Mouse (Mus musculus) granulocyte monocyte progenitor cell, adult 5-6 weeks (primary cell): Measurements from ENCODE around the gene Ubtd1. TPM values are rescaled to one million over a fixed set of nuclear protein-coding genes. Genes with fewer than 3 reads are reported as not detected.
"Not testable (repeated sequence)": the region's sequence is repeated elsewhere in the genome, so short reads cannot be mapped to it uniquely, and the experiment has no call there.

ENCODE experiments used
- ATAC-seq: replicated peaks from 2 replicates; pipeline ENCODE4 v1.8.0; 2016; ENCODE audit warnings: mild to moderate bottlenecking, moderate TSS enrichment, inconsistent platforms; ENCODE audit not compliant: poor library complexity, severe bottlenecking
- total RNA-seq, 2 experiments: library from RNA; stranded (forward) in 1 of 2; stranded (reverse) in 1 of 2; fragments of 200-712, 200-1000 nt in 1 of 2; fragments of >200 nt in 1 of 2; fragmentation: Nextera tagmentation in 1 of 2; gene quantifications; 2 replicates each; pipeline ENCODE4 v1.2.3; 2014 to 2017

Ubtd1 gene
- total RNA-seq, 2 experiments from 2014 or later, result 6.4 to 38.5 TPM

- ATAC-seq, result peak; percentile 58
Measured at GRCm38 (mm10) chr19:42054255-42054654, 72.7 kb downstream of the Ubtd1 start.

- no peak for ATAC-seq
Measured at GRCm38 (mm10) chr19:42055881-42056280, 74.3 kb downstream of the Ubtd1 start.

- ATAC-seq, result no peak
Measured at GRCm38 (mm10) chr19:42056719-42057409, 75.3 kb downstream of the Ubtd1 start.

DNA sequence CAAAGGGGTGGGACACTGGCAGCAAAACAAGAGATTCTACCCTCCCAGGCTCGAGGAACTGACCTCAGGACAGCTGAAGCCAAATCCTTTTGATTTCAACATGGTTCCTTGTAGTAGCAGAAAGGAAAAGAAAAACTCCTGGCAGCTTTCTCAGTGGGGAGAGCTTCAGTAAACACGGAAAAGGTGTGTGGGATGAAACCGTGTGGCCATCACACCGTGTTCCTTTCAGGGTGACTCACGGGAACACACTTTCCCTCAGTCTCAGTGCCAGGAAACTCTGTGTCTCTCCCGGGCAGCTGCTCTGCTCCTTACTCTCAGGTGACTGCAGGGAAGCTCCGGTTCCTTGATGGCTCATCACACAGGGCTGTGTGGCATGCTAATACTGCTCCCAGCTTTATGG lies 76.9 kb downstream of the Ubtd1 start:
- ATAC-seq, result no peak

DNA sequence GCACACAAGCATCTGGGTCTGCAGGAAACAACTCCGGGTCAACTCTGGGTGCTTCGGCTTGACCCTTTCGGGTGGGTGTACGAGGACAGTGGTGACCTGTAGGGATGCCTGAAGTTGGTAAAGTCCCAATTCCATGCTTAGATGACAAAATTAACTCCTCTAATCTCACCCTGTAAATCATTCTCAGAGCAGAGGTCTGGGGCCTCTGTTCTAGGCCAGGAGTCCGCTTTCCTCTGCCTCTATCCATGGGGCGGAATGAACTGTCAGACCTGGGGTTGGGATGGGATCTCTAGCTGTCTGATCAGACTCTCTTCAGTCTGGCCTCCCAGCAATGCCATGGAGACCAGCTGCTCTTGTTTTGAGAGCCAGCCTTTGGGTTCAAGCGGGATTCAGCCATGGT lies 79.9 kb downstream of the Ubtd1 start:
- no peak for ATAC-seq

- ATAC-seq, result no peak
Measured at GRCm38 (mm10) chr19:42068441-42069240, 87.1 kb downstream of the Ubtd1 start.

DNA sequence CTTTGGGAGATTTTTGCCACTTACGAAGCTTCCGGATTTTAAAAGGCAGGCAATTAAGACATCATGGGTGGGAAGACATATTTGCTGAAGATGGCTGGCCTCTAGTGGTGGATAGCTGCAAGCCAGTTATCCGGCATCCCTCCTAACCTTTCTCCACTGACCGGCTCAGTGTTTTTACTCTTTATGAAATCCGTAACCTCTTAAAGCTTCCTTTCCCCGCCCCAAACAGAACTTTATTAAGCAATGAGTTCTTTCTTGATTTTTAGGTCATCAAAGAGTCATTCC lies 87.6 kb downstream of the Ubtd1 start:
- no peak for ATAC-seq

- no peak for ATAC-seq
Measured at GRCm38 (mm10) chr19:42071221-42071620, 89.7 kb downstream of the Ubtd1 start.

DNA sequence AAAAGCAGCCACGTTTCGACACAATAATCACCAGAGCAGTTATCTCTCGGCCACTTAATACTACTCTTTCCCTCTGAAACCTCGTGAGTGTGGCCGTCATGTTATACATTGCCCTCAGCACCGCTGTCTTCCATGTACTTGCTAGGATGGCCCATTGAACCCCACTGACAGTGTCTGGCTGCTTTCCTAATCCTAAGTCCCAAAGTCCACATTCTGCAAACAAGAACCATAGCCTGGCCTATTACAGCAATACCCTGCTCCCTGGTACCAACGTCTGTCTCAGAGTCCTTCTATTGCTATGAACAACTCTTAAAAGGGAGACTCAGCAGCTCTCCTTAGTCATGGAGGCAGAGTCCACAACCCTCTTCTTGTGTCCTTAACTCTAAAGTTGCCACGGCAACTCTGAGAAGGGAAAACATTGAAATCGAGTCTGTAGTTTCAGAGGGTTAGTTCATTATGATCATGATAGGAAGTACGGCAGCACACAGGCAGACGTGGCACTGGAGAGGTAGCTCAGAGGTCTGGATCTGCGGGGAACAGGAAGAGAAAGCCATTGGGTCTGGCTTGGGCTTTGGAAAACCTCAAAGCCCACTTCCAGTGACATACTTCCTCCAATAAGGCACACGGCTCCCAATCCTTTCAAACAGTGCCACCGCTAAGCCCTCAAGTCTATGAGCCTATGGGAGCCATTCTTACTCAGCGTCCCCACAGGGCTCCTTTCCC lies 90.5 kb downstream of the Ubtd1 start:
- ATAC-seq, result peak; percentile 56

- ATAC-seq, result no peak
Measured at GRCm38 (mm10) chr19:42072802-42073201, 91.2 kb downstream of the Ubtd1 start.

DNA sequence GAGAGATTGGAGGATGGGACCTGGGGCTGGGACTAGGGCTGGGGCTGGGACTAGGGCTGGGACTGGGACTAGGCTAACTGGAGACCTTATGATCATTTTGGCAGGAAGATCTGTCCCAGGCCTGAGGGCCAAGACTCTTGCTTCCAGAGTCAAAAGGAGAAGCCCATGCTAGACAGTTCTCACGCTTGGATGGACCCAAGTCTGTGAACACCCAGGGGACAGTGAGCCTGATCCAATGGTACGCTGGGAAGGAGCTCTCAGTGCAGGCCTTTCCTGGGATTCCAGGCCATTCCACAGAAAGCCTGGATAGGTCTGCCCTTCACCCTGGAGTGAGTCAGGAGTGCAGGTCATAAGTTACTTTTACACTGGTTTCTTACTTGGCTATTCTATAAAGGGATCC lies 93.5 kb downstream of the Ubtd1 start:
- ATAC-seq, result no peak

- no peak for ATAC-seq
Measured at GRCm38 (mm10) chr19:42075992-42076391, 94.4 kb downstream of the Ubtd1 start.

DNA sequence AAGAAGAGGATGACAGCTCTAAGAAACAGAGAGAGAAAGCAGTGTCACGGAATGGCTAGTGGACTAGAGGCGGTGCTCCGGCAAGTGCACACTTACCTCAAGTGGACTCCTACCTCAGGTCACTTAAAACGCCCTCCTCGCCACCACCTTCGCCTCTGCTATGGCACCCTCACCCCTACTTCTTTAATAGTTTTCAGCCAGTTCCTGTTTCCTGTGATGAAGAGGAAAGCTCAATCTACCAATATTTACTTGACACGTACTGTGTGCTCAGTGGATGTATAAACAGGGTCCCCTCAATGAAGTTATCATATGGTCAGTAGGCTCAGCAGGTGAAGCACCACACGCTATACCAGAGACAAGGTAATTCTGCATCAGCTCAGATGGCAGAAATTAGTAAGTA lies 97.0 kb downstream of the Ubtd1 start:
- no peak for ATAC-seq

GRCm38 (mm10) chr19:42079006-42079405 lies 97.4 kb downstream of the Ubtd1 start:
- ATAC-seq, result no peak

DNA sequence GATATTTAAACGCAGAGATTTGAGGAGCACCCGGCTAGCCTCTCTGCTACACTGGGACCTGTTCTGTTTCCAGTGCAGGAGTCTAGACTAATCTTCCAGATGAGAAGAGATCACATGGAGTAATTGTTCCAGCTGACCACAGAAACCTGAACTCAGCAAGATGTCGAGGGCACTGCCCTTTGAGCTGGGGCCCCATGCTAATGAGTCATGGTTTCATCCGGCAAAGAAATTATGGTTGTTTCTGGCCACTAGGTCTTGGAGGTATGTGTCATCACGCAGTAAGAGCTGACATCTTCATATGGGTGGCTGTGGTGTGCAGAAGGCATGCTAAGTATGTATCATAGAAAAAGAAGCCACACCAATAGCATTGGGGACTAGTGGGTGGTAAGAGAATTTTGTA lies 98.4 kb downstream of the Ubtd1 start:
- no peak for ATAC-seq

- no peak for ATAC-seq
Measured at GRCm38 (mm10) chr19:42080469-42080868, 98.9 kb downstream of the Ubtd1 start.

- not testable (repeated sequence) for ATAC-seq
Measured at GRCm38 (mm10) chr19:42081613-42082012, 100.0 kb downstream of the Ubtd1 start.
